Mouse (Mus musculus): ENCODE measurements at regions not wholly inside any gene's neighbourhood (a gene's known extent, or its start where the extent isn't known, plus 50 kb on each side); places are given as distances from the start of the nearest gene placed in this dataset.

DNA sequence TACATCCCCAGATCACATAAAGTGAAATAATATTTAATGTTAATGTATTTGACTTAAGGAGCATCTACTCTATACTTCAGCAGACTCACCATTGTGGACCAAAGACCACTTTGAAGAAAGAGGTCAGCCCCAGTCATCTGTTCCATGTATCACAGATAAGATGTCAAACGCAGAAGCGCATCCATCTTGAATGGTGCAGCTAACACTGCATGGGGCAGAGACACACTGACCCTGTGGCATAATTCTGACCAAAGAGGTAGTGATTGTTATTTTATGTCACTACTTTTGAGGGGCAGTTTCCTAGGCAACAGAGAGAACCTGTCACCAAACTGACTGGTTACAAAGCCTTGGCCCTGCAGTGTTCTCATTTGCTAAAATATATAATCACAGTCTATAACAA lies 97.8 kb upstream of the Tmtc1 start:
- Histone ChIP-seq H3K27me3 (replicated peaks; ENCODE audit: control insufficient read depth, insufficient read depth, low read length) (no peaks in the 10 kb centered on the region), H3K27ac (ENCODE audit: insufficient read depth, low read depth, low read length) (no peak overlapping the region), H3K4me1 (ENCODE audit: control insufficient read depth, insufficient read depth, low read length) (no peaks in the 10 kb centered on the region), H3K4me3 (ENCODE audit: insufficient read depth, low read depth, low read length) (no peak overlapping the region), H3K36me3 (ENCODE audit: control insufficient read depth, insufficient read depth, low read length) (no peaks in the 10 kb centered on the region)
- 97% methylated on average over 2 of the region's 2 CpGs for WGBS
- TF ChIP-seq CTCF (conservative IDR thresholded peaks at IDR 0.05; ENCODE audit: insufficient read depth, insufficient read length, low read depth, low read length) (no peak), POLR2A (IDR thresholded peaks at IDR 0.05; ENCODE audit: low read depth, low read length) (no peak)
- DNase-seq, result no peak

DNA sequence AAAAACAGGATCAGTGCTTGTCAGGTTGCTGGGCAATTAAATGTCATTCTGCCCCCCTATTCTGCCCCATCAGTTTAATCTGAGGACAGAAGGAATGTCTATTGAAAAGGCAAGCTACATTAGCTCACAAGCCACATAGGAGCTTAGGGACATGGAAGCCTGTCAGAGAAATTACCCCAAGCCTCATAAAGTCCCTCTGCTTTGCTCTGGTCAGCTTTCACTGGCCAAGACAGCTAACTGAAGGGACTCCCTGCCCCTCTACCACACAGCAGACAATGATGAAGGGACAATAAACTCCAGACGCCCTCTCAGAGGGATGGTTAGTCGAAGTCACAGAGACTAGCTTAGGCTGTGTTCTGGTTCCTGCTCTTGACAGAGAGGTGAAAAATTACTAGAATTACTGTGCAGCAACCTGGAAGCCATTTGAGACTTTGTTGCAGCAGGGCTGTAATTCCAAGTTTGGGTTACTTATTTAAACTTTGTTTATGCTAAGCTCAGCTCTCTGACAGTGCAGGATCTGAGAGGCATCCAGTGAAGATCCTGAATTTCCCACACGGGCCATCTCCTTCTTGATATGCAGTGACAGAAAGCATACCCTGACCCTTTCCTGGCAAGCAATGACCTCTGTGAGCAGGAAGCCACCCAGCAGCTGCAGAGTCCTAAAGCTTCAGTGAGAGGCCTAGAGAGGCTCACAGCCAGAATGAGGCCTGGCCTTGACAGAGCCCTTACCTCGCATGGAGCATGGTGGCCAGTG lies 95.2 kb upstream of the Tmtc1 start:
- Histone ChIP-seq H3K4me3 (ENCODE audit: insufficient read depth, low read depth, low read length) (no peak overlapping the region), H3K4me1 (ENCODE audit: control insufficient read depth, insufficient read depth, low read length) (no peaks in the 10 kb centered on the region), H3K27ac (ENCODE audit: insufficient read depth, low read depth, low read length) (no peak overlapping the region), H3K27me3 (replicated peaks; ENCODE audit: control insufficient read depth, insufficient read depth, low read length) (no peaks in the 10 kb centered on the region), H3K36me3 (ENCODE audit: control insufficient read depth, insufficient read depth, low read length) (no peaks in the 10 kb centered on the region)
- TF ChIP-seq POLR2A (IDR thresholded peaks at IDR 0.05; ENCODE audit: low read depth, low read length) (no peak), CTCF (conservative IDR thresholded peaks at IDR 0.05; ENCODE audit: insufficient read depth, insufficient read length, low read depth, low read length) (no peak)
- DNase-seq, result no peak
- 59% methylated on average over 4 of the region's 4 CpGs for WGBS

DNA sequence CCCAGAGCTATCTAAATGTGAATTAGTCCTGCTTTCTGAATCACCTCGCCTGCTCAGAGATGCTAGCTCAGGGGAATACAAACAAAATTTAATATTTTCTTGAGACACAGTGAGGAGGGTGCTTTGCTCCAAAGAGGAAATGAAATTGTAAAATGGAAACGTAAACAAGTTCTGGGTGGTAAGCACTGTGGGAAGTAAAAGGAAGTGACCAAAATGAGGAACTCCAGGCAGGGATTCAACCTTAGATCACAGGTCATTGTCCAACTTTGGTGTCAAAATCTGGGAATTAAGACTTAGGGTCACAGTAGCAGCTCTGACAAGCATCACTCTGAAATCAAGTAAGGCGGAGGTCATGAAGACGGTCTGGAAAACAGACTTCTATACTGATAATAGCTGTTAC lies 90.2 kb upstream of the Tmtc1 start:
- no peaks in the 10 kb centered on the region for H3K36me3 ChIP-seq (ENCODE audit: control insufficient read depth, insufficient read depth, low read length)
- DNase-seq, result no peak
- TF ChIP-seq CTCF (conservative IDR thresholded peaks at IDR 0.05; ENCODE audit: insufficient read depth, insufficient read length, low read depth, low read length) (no peak), POLR2A (IDR thresholded peaks at IDR 0.05; ENCODE audit: low read depth, low read length) (no peak)
- no peaks in the 10 kb centered on the region for H3K27me3 ChIP-seq (replicated peaks; ENCODE audit: control insufficient read depth, insufficient read depth, low read length)
- no peak overlapping the region for H3K4me3 ChIP-seq (ENCODE audit: insufficient read depth, low read depth, low read length)
- H3K4me1 ChIP-seq (ENCODE audit: control insufficient read depth, insufficient read depth, low read length), result no peaks in the 10 kb centered on the region
- WGBS, result 74% methylated on average over 4 of the region's 4 CpGs
- no peak overlapping the region for H3K27ac ChIP-seq (ENCODE audit: insufficient read depth, low read depth, low read length)

DNA sequence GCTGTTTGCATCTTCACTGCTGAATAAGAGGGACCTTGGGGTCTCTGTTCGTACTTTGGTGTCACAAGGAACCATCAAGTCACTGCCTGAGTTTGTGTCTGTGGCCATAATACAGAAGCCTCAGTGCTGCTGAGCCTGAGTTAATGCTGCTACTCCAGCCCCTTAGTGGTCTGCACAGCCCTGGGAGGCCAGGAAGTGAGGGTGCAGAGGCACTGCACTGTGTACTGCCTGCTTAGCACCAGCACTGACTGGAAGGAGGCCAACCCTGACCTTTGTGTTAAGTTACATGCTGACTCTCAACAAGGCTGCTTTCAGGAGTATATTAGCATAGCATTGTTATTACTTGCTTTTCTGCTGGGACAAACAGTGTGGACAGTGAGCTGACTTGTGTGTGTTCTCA lies 86.9 kb upstream of the Tmtc1 start:
- no peaks in the 10 kb centered on the region for H3K27me3 ChIP-seq (replicated peaks; ENCODE audit: control insufficient read depth, insufficient read depth, low read length)
- TF ChIP-seq POLR2A (IDR thresholded peaks at IDR 0.05; ENCODE audit: low read depth, low read length), result no peak
- no peaks in the 10 kb centered on the region for H3K36me3 ChIP-seq (ENCODE audit: control insufficient read depth, insufficient read depth, low read length)
- no peak overlapping the region for H3K27ac ChIP-seq (ENCODE audit: insufficient read depth, low read depth, low read length)
- DNase-seq, result no peak
- 94% methylated on average over 1 of the region's 1 CpGs for WGBS
- no peak overlapping the region for H3K4me3 ChIP-seq (ENCODE audit: insufficient read depth, low read depth, low read length)
- H3K4me1 ChIP-seq (ENCODE audit: control insufficient read depth, insufficient read depth, low read length), result no peaks in the 10 kb centered on the region

DNA sequence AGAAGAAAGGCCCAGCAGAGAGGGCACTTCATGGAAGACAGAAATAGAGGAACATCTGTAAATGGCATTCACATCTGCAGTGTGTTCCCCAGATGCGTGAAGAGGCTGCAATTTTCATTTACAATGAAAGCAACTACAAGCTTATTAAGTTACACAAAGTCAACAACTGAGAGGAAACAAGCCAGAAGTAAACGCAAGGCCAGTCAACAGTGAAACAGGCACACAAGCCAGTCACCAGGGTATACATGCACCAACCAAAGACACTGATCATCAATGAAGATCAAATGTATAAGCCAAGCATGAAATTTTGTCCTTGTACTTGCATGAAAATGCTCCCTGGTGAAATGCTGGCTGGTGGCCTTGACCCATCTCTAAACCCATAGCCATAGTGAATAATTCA lies 84.4 kb upstream of the Tmtc1 start:
- Histone ChIP-seq H3K27me3 (replicated peaks; ENCODE audit: control insufficient read depth, insufficient read depth, low read length) (no peaks in the 10 kb centered on the region), H3K27ac (ENCODE audit: insufficient read depth, low read depth, low read length) (no peak overlapping the region), H3K4me1 (ENCODE audit: control insufficient read depth, insufficient read depth, low read length) (no peaks in the 10 kb centered on the region), H3K4me3 (ENCODE audit: insufficient read depth, low read depth, low read length) (no peak overlapping the region), H3K36me3 (ENCODE audit: control insufficient read depth, insufficient read depth, low read length) (no peaks in the 10 kb centered on the region)
- 57% methylated on average over 2 of the region's 2 CpGs for WGBS
- TF ChIP-seq POLR2A (IDR thresholded peaks at IDR 0.05; ENCODE audit: low read depth, low read length) (no peak), CTCF (conservative IDR thresholded peaks at IDR 0.05; ENCODE audit: insufficient read depth, insufficient read length, low read depth, low read length) (no peak)
- no peak for DNase-seq

DNA sequence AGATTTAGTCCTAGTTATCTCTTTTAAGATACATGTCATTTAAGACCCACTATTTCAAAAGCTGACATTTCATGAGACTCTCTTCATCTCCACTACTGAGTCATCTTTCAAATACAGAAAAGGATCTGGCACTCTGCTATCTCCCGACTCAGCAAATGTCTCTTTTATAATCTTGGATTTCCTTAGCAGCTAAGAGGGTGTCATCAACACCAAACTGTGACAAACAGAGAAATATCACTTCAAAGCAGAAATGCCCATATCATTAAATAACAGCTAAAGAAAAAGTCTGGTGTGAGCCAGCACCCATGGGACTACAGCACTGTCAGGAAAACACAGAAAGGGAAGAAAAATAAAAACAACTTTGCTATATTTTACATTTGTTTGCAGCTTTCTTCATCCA lies 78.7 kb upstream of the Tmtc1 start:
- H3K27me3 ChIP-seq (replicated peaks; ENCODE audit: control insufficient read depth, insufficient read depth, low read length), result no peaks in the 10 kb centered on the region
- TF ChIP-seq CTCF (conservative IDR thresholded peaks at IDR 0.05; ENCODE audit: insufficient read depth, insufficient read length, low read depth, low read length), result no peak
- WGBS, result 30% methylated on average over 1 of the region's 1 CpGs
- H3K36me3 ChIP-seq (ENCODE audit: control insufficient read depth, insufficient read depth, low read length), result no peaks in the 10 kb centered on the region
- no peak for DNase-seq
- H3K27ac ChIP-seq (ENCODE audit: insufficient read depth, low read depth, low read length), result no peak overlapping the region
- H3K4me1 ChIP-seq (ENCODE audit: control insufficient read depth, insufficient read depth, low read length), result no peaks in the 10 kb centered on the region
- H3K4me3 ChIP-seq (ENCODE audit: insufficient read depth, low read depth, low read length), result no peak overlapping the region

DNA sequence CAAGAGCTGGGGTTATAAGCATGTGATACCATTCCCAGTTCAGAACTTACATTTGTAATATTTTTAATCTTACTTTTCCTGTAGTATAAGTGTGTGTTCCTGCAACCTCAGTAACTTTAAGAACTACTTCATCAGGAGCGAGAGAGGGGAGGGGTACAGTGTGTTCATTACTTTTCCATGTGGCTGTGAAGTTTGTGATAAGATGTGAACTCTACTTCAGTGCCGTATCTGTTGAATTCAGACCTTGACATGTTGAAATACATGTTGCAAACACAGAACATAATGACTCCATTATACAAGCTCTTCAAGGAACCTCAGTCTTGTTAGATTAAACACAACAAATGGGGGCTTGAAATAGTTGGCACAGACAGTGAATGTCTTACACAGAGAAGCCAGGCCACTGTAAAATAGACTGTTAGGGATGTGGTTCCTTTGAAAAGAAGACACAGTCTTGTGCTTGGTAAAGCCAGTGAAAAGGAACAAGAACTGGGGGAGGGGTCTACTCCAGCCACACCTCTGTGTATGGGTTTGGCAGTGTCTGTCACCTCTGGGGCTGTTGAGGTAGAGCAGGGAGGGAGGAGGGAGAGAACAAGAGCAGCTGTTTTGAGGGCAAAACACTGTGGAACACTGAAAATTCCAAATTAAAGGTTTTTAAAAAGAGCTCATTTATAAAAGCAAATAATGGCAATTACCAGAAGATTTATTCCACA lies 73.5 kb upstream of the Tmtc1 start:
- TF ChIP-seq CTCF (conservative IDR thresholded peaks at IDR 0.05; ENCODE audit: insufficient read depth, insufficient read length, low read depth, low read length) (no peak), POLR2A (IDR thresholded peaks at IDR 0.05; ENCODE audit: low read depth, low read length) (no peak)
- 88% methylated on average over 2 of the region's 2 CpGs for WGBS

More for the DNA sequence above, 73.5 kb upstream of the Tmtc1 start:
- Histone ChIP-seq H3K4me1 (ENCODE audit: control insufficient read depth, insufficient read depth, low read length) (no peaks in the 10 kb centered on the region), H3K36me3 (ENCODE audit: control insufficient read depth, insufficient read depth, low read length) (no peaks in the 10 kb centered on the region), H3K27me3 (replicated peaks; ENCODE audit: control insufficient read depth, insufficient read depth, low read length) (no peaks in the 10 kb centered on the region), H3K27ac (ENCODE audit: insufficient read depth, low read depth, low read length) (no peak overlapping the region), H3K4me3 (ENCODE audit: insufficient read depth, low read depth, low read length) (no peak overlapping the region)
- DNase-seq, result no peak
